Mouse (Mus musculus): ENCODE results near the gene Dock9.
"Not testable (repeated sequence)": the region's sequence is repeated elsewhere in the genome, so short reads cannot be mapped to it uniquely, and the experiment has no call there.

Gene Dock9

GRCm38 (mm10) chr14:121657633-121658032 lies 140.0 kb downstream of the Dock9 start:
- DNase-seq: no peak

- DNase-seq: no peak
These were observed 140.7 kb downstream of the Dock9 start for GRCm38 (mm10) chr14:121656912-121657311.

GRCm38 (mm10) chr14:121654977-121655376 lies 142.7 kb downstream of the Dock9 start:
- DNase-seq: no peak

- DNase-seq: no peak
These were observed 143.1 kb downstream of the Dock9 start for GRCm38 (mm10) chr14:121654416-121654967.

GRCm38 (mm10) chr14:121653717-121654116 lies 143.9 kb downstream of the Dock9 start:
- DNase-seq: no peak

- no peak for DNase-seq
These were observed 144.4 kb downstream of the Dock9 start for GRCm38 (mm10) chr14:121653241-121653640.

GRCm38 (mm10) chr14:121648581-121649060 lies 149.0 kb downstream of the Dock9 start:
- no peak for DNase-seq

GRCm38 (mm10) chr14:121647693-121648092 lies 149.9 kb downstream of the Dock9 start:
- DNase-seq: no peak

GRCm38 (mm10) chr14:121646617-121647016 lies 151.0 kb downstream of the Dock9 start:
- peak; percentile 66 for DNase-seq

GRCm38 (mm10) chr14:121644302-121644701 lies 153.3 kb downstream of the Dock9 start:
- DNase-seq: no peak

GRCm38 (mm10) chr14:121641271-121641670 lies 156.4 kb downstream of the Dock9 start:
- DNase-seq: no peak

GRCm38 (mm10) chr14:121636935-121637510 lies 160.6 kb downstream of the Dock9 start:
- DNase-seq: no peak

- peak; percentile 61 for DNase-seq
These were observed 162.8 kb downstream of the Dock9 start for GRCm38 (mm10) chr14:121634736-121635430.

GRCm38 (mm10) chr14:121634093-121634735 lies 163.4 kb downstream of the Dock9 start:
- DNase-seq: no peak

- DNase-seq: no peak
These were observed 165.7 kb downstream of the Dock9 start for GRCm38 (mm10) chr14:121631934-121632333.

- no peak for DNase-seq
These were observed 170.9 kb downstream of the Dock9 start for GRCm38 (mm10) chr14:121626741-121627140.

- DNase-seq: not testable (repeated sequence)
These were observed 173.6 kb downstream of the Dock9 start for GRCm38 (mm10) chr14:121623996-121624542.

GRCm38 (mm10) chr14:121621806-121622205 lies 175.8 kb downstream of the Dock9 start:
- DNase-seq: no peak

GRCm38 (mm10) chr14:121620567-121620966 lies 177.1 kb downstream of the Dock9 start:
- DNase-seq: no peak

GRCm38 (mm10) chr14:121620157-121620556 lies 177.5 kb downstream of the Dock9 start:
- DNase-seq: no peak

GRCm38 (mm10) chr14:121617645-121618390 lies 179.8 kb downstream of the Dock9 start:
- peak; percentile 93 for DNase-seq

- DNase-seq: peak; percentile 68
These were observed 182.2 kb downstream of the Dock9 start for GRCm38 (mm10) chr14:121615431-121615830.
